Mouse (Mus musculus) heart, postnatal 0 days (tissue): Measurements from ENCODE around the gene Ap1s3.

Experiments
- CTCF ChIP-seq: IDR thresholded peaks from 2 replicates; pipeline ENCODE4 v1.5.1; 2016; ENCODE audit warnings: antibody characterized with exemption, control low read depth, low read depth
- EP300 ChIP-seq: IDR thresholded peaks from 2 replicates; pipeline ENCODE4 v1.6.1; 2016; ENCODE audit warnings: antibody characterized with exemption, low read depth

GRCm38 (mm10) chr1:79671543-79672337 lies at the start of gene Ap1s3:
- no peak for TF ChIP-seq CTCF
- no peak for TF ChIP-seq EP300
